Mouse (Mus musculus) adrenal gland, adult (tissue): ENCODE measurements around the gene Lix1.

Experiments used
- DNase-seq, 2 experiments: peaks; one replicate each; pipeline ENCODE4 v3.0.0; 2022 to 2023; ENCODE audit warnings: low spot score in 1 of 2; ENCODE audit not compliant: inconsistent age in 2 of 2

Gene Lix1

GRCm38 (mm10) chr17:17411443-17411842, 9.0 kb downstream of the Lix1 start:
- no peak for DNase-seq

GRCm38 (mm10) chr17:17412176-17412575, 9.7 kb downstream of the Lix1 start:
- no peak for DNase-seq

GRCm38 (mm10) chr17:17414206-17414605, 11.7 kb downstream of the Lix1 start:
- no peak for DNase-seq

GRCm38 (mm10) chr17:17424609-17425307, 22.3 kb downstream of the Lix1 start:
- no peak for DNase-seq

DNA sequence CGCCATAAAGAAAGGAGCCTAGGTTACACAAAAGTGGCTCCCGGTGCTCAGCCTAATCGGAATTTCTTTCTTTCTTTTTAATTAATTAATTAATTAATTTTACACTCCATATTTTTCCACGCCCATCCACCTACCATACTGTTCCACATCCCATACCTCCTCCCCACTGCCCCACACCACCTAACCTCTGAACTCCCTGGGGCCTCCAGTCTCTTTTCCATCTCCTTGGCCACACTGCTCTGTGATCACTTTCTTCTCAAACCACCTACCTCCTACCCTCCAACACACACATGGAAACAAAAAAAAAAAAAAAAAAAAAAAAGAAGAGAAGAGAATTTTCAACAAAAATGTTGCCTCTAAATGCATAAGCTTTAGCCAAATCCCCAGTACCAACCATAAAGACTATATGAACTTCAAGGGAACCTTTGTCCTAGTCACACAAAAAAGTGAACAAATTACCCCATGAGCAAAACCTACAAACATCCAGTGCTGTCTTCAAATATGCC, 22.9 kb downstream of the Lix1 start:
- no peak for DNase-seq

GRCm38 (mm10) chr17:17425906-17426305, 23.4 kb downstream of the Lix1 start:
- peak in 1 of 2 experiments; percentile 61 for DNase-seq

GRCm38 (mm10) chr17:17428888-17429287, 26.4 kb downstream of the Lix1 start:
- DNase-seq = no peak

DNA sequence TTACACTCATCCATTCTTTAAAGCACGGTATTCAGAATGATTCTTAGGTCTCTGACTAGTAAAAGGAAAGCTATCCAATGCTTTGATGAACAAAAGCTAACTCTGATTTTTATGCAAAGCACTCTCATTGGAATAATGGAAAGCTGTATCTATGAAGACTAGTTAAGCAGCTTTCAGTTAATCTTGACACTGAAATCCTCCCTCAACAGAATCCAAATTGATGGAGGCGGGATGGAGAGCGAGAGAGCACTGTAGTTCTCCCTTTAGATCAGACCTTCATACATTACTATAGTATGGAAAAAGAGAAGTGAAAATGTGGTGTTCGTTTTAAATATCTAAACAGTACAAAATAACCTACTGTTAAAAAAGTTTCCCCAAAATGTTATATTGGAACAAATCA, 31.2 kb downstream of the Lix1 start:
- no peak for DNase-seq

GRCm38 (mm10) chr17:17438576-17439191, 36.2 kb downstream of the Lix1 start:
- no peak for DNase-seq

GRCm38 (mm10) chr17:17441876-17442498, 39.5 kb downstream of the Lix1 start:
- no peak for DNase-seq

DNA sequence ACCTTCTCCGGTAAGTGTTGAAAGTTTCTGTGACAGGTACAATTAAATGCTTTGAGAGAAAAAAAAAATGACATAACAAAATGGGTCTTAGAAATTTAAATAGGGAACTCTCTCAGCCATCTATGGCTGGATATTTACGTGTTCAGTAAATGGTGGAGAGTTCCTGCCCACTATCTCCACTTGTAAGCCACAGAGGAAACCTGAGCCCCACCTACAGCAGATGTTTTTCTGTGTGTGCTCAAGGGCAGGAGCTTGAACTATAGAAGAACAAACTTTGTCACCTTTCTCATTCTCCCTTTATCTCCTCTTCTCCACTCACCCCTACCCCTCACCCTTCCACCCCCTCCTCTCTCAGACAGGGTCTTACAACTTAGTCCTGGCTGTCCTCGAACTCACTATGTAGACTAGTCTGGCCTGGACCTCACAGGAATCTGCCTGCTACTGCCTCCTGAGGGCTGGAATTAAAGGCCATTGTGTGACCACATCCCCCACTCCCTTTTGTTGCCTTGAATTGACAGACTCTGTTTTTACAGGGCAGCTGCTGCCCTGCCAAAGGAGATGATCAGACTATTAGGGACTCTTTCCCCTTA, 41.9 kb downstream of the Lix1 start:
- no peak for DNase-seq

DNA sequence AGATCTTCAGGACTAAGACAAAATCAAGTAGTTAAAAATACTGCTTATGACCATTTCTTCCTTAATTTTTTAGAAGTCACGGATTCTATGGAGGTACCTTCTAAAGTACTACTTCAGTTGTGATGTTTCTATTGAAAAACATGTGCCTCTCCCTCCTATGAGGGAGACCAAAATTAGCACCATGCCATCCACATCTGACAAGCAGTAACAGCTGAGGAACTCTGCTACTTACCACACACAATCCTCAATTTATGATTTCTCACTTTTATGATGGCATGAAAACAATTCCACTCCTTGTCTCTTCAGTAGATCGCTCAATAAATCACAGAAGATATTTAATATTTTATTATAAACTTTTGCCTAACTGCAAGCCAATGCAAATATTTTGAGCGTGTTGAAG, 44.2 kb downstream of the Lix1 start:
- DNase-seq = no peak

DNA sequence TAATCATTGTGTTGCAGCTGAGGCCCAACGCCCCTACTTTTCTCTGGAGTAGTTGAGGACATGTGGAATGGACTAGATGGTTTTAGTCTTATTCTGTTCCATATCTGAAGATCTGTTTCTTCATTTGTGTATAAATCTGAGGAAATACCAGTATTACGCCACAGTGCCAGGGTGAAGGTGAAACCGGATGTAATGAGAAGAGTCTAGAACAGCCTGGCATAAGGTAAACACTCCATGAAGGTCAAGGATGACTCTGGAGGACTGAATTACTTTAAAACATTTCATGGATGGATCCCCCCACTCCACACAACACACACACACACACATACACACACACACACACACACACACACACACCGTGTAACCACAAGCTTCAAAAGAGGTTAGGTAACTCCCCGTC, 45.3 kb downstream of the Lix1 start:
- DNase-seq = peak in 1 of 2 experiments; percentile 51

- peak; percentile 59 to 87 for DNase-seq
Measured at GRCm38 (mm10) chr17:17448737-17449440, 46.4 kb downstream of the Lix1 start.

- DNase-seq = peak; percentile 27 to 77
Measured at GRCm38 (mm10) chr17:17449441-17449770, 46.9 kb downstream of the Lix1 start.

DNA sequence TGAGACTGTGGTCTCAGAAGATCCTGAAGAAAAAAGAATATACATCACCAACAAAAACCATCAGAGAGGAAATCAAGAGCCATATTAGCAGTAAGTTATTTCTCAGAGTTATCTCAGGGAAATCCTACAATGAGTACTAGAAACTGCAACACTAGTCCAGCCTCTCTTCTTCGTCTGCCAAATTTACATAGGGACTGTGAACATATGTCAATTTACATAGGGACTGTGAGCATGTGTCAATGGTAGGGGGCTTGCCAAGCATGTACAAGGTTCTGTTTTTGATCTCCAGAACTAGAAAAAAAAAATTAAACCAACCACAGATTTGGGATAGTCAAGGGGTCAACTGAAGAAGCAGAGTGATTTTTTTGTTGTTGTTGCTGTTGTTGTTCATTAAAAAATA, 48.6 kb downstream of the Lix1 start:
- DNase-seq = no peak

DNA sequence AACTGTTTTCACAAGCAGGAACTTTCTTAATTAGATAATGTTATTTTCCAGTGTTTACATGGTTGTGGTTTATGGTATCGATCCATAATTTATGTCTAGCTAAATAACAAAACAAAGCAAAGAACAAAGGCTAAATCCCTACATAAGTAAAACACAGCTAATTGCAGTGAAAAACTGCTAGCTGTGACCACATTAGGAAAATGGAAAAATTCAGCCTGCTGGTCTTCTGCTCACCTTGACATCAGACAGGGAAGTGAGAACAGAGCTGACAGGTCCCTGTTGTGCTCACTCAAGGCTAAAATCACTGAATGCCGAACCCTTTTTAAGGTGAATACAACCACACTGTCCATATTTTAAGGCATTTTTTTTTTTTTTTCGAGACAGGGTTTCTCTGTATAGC, 50.1 kb downstream of the Lix1 start:
- no peak for DNase-seq

GRCm38 (mm10) chr17:17454573-17454972, 52.1 kb downstream of the Lix1 start:
- DNase-seq = no peak

DNA sequence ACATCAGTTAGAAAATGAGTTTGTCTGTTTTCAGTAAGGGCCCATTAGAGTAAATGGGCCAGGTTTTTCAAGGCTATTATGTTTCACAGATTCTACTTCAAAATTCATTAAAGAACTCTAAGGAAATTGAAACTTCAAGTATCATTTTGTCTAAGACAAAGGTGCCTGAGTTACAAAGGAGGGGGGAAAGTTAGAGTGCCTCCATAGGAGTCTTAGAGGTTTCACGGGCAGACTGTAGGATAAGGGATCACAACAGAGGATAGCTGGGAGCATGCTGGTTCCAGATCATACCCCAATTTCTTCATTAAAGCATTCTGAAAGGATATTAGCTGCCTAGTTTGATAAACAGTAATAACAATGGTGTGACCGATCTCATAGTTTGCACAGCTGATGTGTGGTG, 83.3 kb downstream of the Lix1 start:
- DNase-seq = no peak

DNA sequence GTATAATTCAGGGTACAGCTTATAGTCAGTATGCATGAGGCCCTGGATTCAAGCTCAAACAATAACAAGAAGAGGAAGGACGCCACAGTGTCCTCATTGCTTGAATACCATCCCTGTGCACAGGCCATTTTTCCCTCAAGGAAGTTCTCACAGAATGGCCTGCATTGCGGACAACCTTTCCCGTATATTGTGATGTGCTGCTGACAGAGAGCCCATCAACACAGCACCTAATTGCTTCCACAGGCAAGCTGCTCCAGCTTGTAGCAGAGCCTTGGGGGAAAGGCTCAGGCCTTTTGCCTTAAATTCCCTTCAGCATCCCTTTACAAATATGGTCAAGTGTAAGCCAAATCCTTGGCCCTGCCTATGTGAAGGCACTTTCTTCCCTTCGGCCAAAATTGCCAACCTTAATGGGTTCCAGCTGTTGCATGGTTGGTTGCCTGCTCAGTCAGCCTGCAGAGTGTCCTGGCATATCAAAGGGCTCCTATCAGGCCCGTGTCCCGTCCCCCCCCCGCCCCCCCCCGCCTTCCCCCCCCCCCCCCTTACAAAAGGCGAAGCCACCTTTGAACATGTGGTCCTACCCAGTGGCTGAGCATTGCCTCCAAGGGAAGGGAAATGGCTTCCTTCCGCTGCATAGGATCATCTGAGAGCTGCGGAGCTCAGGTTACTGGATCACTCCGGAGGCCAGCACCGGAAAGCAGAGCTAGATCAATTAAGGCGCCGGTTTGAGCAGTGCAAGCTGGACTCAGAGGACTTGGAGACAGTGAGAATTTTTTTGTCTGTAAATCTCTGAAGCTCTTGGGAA, 88.5 kb downstream of the Lix1 start:
- DNase-seq = no peak

GRCm38 (mm10) chr17:17491622-17492001, 89.1 kb downstream of the Lix1 start:
- no peak for DNase-seq
